Mouse (Mus musculus): ENCODE results near the gene Islr2.

Islr2 gene

GRCm38 (mm10) chr9:58197781-58198701 lies 6.1 kb downstream of the Islr2 start:
- in situ Hi-C loops (cut with MseI, MboI) = no loop called here

- in situ Hi-C loops (cut with MseI, MboI) = no loop called here
These were observed 7.2 kb downstream of the Islr2 start for GRCm38 (mm10) chr9:58196610-58197567.

GRCm38 (mm10) chr9:58196141-58196540 lies 8.0 kb downstream of the Islr2 start:
- in situ Hi-C loops (cut with MseI, MboI) = no loop called here

GRCm38 (mm10) chr9:58195671-58196070 lies 8.4 kb downstream of the Islr2 start:
- in situ Hi-C loops (cut with MseI, MboI) = no loop called here

GRCm38 (mm10) chr9:58194222-58194621 lies 9.9 kb downstream of the Islr2 start:
- in situ Hi-C loops (cut with MseI, MboI) = no loop called here

GRCm38 (mm10) chr9:58184456-58184855 lies 19.7 kb downstream of the Islr2 start:
- in situ Hi-C loops (cut with MseI, MboI) = no loop called here

GRCm38 (mm10) chr9:58179390-58179789 lies 24.7 kb downstream of the Islr2 start:
- in situ Hi-C loops (cut with MseI, MboI) = no loop called here

GRCm38 (mm10) chr9:58177165-58177564 lies 27.0 kb downstream of the Islr2 start:
- in situ Hi-C loops (cut with MseI, MboI) = no loop called here

- in situ Hi-C loops (cut with MseI, MboI) = no loop called here
These were observed 28.2 kb downstream of the Islr2 start for GRCm38 (mm10) chr9:58175745-58176487.

GRCm38 (mm10) chr9:58174818-58175251 lies 29.3 kb downstream of the Islr2 start:
- in situ Hi-C loops (cut with MseI, MboI) = no loop called here

- in situ Hi-C loops (cut with MseI, MboI) = no loop called here
These were observed 31.3 kb downstream of the Islr2 start for GRCm38 (mm10) chr9:58172863-58173262.

GRCm38 (mm10) chr9:58169426-58169825 lies 34.7 kb downstream of the Islr2 start:
- in situ Hi-C loops (cut with MseI, MboI) = no loop called here

- in situ Hi-C loops (cut with MseI, MboI) = no loop called here
These were observed 35.2 kb downstream of the Islr2 start for GRCm38 (mm10) chr9:58168880-58169279.

- in situ Hi-C loops (cut with MseI, MboI) = no loop called here
These were observed 38.3 kb downstream of the Islr2 start for GRCm38 (mm10) chr9:58165779-58166178.

- in situ Hi-C loops (cut with MseI, MboI) = no loop called here
These were observed 41.0 kb downstream of the Islr2 start for GRCm38 (mm10) chr9:58163146-58163545.

GRCm38 (mm10) chr9:58162173-58162572 lies 41.9 kb downstream of the Islr2 start:
- in situ Hi-C loops (cut with MseI, MboI) = no loop called here

GRCm38 (mm10) chr9:58160315-58160714 lies 43.8 kb downstream of the Islr2 start:
- in situ Hi-C loops (cut with MseI, MboI) = no loop called here

- in situ Hi-C loops (cut with MseI, MboI) = no loop called here
These were observed 44.3 kb downstream of the Islr2 start for GRCm38 (mm10) chr9:58159855-58160254.

GRCm38 (mm10) chr9:58158541-58159311 lies 45.4 kb downstream of the Islr2 start:
- in situ Hi-C loops (cut with MseI, MboI) = no loop called here

GRCm38 (mm10) chr9:58157838-58158237 lies 46.3 kb downstream of the Islr2 start:
- in situ Hi-C loops (cut with MseI, MboI) = no loop called here
